Mouse (Mus musculus) lung, postnatal 0 days (tissue): Measurements from ENCODE around the gene Elmsan1. TPM values are rescaled to one million over a fixed set of nuclear protein-coding genes. Genes with fewer than 3 reads are reported as not detected.

Source experiments
- ATAC-seq: fragments of 200-750 bp; cut with Nextera tagmentation; 2 replicates; pipeline ENCODE4 v1.8.0; 2017; ENCODE audit warnings: moderate library complexity
- DNase-seq: peaks from one replicate; pipeline ENCODE4 v3.0.0-alpha.2; 2016; ENCODE audit warnings: low spot score
- H3K27ac ChIP-seq: fragments of 300-500 bp; sonication (generic); 2 replicates; pipeline ENCODE4 v1.5.1; 2014; ENCODE audit warnings: antibody characterized with exemption, mild to moderate bottlenecking, low read length, mixed read lengths
- H3K27me3 ChIP-seq: fragments of 300-500 bp; sonication (generic); replicated peaks from 2 replicates; pipeline ENCODE4 v1.6.1; 2014; ENCODE audit warnings: low read length, mixed read lengths; ENCODE audit not compliant: insufficient read depth
- H3K36me3 ChIP-seq: fragments of 300-500 bp; sonication (generic); 2 replicates; pipeline ENCODE4 v1.6.1; 2014; ENCODE audit warnings: low read length, mixed read lengths; ENCODE audit not compliant: insufficient read depth
- H3K4me1 ChIP-seq: fragments of 300-500 bp; sonication (generic); 2 replicates; pipeline ENCODE4 v1.6.1; 2014; ENCODE audit warnings: antibody characterized with exemption, low read depth, low read length, mixed read lengths; ENCODE audit not compliant: insufficient read depth
- H3K4me2 ChIP-seq: fragments of 300-500 bp; sonication (generic); replicated peaks from 2 replicates; pipeline ENCODE4 v1.6.1; 2014; ENCODE audit warnings: low read depth, mild to moderate bottlenecking, low read length, moderate library complexity, mixed read lengths
- H3K4me3 ChIP-seq: fragments of 300-500 bp; sonication (generic); 2 replicates; pipeline ENCODE4 v1.5.1; 2014; ENCODE audit warnings: low read depth, low read length
- H3K9ac ChIP-seq: fragments of 300-500 bp; sonication (generic); replicated peaks from 2 replicates; pipeline ENCODE4 v1.6.1; 2014; ENCODE audit warnings: low read depth, mild to moderate bottlenecking
- H3K9me3 ChIP-seq: fragments of 300-500 bp; sonication (generic); 2 replicates; pipeline ENCODE4 v1.6.1; 2016; ENCODE audit warnings: low read length, mixed read lengths
- CTCF ChIP-seq: IDR thresholded peaks from 2 replicates; pipeline ENCODE4 v1.5.1; 2016; ENCODE audit warnings: antibody characterized with exemption, mild to moderate bottlenecking
- EP300 ChIP-seq: IDR thresholded peaks from 2 replicates; pipeline ENCODE4 v1.6.1; 2016; ENCODE audit warnings: antibody characterized with exemption, mild to moderate bottlenecking, control low read depth
- WGBS: fragments of 180-500 bp; shearing (Covaris S2); extraction: QIAGEN DNeasy Blood & Tissue Kit; methylation state at CpG from one replicate; pipeline ENCODE4 v1.1.7; 2014; 5-methylcytosine and 5-hydroxymethylcytosine counted together
- polyA plus RNA-seq: library from polyadenylated mRNA; unstranded; fragments of >200 nt; fragmentation: Nextera tagmentation; extraction: Ambion mirVana; gene quantifications from 2 replicates; pipeline ENCODE4 v1.2.1, GENCODE M21; 2015

The Elmsan1 gene
- polyA plus RNA-seq, 1 experiment from 2014 or later, result 6.7 TPM

DNA sequence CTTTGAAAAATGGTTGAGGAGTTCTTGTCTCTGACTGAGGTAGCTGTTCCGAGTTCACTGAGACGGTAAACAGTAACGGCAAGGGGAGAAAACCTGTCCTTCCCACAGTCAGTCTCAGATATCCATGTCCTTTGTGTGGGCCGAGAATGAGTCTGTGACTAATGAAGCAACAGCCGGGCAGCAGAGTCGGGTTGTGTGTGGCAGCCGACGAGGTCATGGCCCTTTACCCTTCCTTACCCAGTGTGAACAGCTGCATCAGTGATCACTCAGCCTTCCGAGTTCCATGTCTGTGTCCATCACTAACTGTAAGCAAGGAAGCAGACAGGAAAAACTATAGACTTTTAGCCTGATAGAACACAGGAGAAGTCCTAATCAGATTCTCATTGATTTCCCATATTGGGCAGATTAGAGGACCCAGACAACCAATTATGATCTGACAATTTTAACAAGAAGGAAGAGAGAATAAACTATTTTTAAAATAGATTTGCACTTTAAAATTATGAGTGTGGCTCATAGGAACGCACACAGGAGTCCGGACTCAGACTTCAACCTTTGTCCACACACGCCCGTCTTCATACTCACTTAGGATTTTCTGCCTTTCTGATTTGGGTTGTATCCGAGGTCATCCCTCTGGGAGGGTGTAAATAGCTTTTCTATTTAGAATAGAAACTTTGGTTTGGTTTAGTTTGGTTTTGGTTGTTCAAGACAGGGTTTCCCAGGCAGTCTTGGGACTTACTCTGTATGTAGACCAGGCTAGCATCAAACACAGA is 76.2 kb downstream of the Elmsan1 start:
- TF ChIP-seq EP300 (no peak), CTCF (no peak)
- no peak overlapping the region for H3K27ac ChIP-seq
- H3K4me1 ChIP-seq, result no peaks in the 10 kb centered on the region
- H3K9me3 ChIP-seq, result no peaks in the 10 kb centered on the region
- DNase-seq, result no peak
- H3K4me3 ChIP-seq, result no peak overlapping the region
- no peak overlapping the region for H3K9ac ChIP-seq
- H3K36me3 ChIP-seq, result 0 out of 2 replicates have a peak, but pooled peaks cover 4% of the 10 kb centered on the region
- WGBS, result 57% methylated on average over 14 of the region's 14 CpGs
- no peak overlapping the region for H3K4me2 ChIP-seq
- no peak for ATAC-seq
- no peaks in the 10 kb centered on the region for H3K27me3 ChIP-seq

DNA sequence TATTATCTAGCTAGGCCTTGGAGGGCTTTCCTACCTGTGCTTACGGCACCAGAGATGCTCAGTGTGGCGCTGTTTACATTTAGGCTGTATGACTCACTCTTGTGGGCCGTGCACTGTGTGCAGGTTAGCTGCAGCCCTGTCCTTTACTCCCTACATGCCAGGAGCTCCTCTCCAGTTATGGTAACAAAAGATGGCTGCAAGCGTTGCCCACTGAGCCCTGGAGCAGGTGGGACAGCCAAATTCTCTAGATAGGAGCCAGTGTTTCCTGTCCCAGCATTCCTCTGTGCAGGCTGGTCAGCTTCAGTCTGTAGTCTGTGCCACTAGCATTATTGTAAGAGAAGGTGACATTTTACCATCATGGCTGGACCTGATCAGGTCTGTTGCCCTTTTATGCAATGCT is 77.4 kb downstream of the Elmsan1 start:
- Histone ChIP-seq H3K4me3 (no peak overlapping the region), H3K9me3 (no peaks in the 10 kb centered on the region), H3K9ac (no peak overlapping the region), H3K4me1 (no peaks in the 10 kb centered on the region), H3K4me2 (no peak overlapping the region), H3K27ac (no peak overlapping the region), H3K36me3 (0 out of 2 replicates have a peak, but pooled peaks cover 4% of the 10 kb centered on the region), H3K27me3 (no peaks in the 10 kb centered on the region)
- ATAC-seq (no peak), DNase-seq (no peak)
- TF ChIP-seq CTCF (no peak), EP300 (no peak)
- 72% methylated on average over 4 of the region's 4 CpGs for WGBS

- no peaks in the 10 kb centered on the region for H3K4me1 ChIP-seq
- no peaks in the 10 kb centered on the region for H3K27me3 ChIP-seq
- H3K4me2 ChIP-seq, result no peak overlapping the region
- H3K27ac ChIP-seq, result no peak overlapping the region
- no peak overlapping the region for H3K9ac ChIP-seq
- DNase-seq (no peak), ATAC-seq (no peak)
- 0 out of 2 replicates have a peak, but pooled peaks cover 4% of the 10 kb centered on the region for H3K36me3 ChIP-seq
- no peak overlapping the region for H3K4me3 ChIP-seq
- 61% methylated on average over 4 of the region's 4 CpGs for WGBS
- TF ChIP-seq EP300 (no peak), CTCF (no peak)
- no peaks in the 10 kb centered on the region for H3K9me3 ChIP-seq
Measured at GRCm38 (mm10) chr12:84140135-84140534, 78.5 kb downstream of the Elmsan1 start.

GRCm38 (mm10) chr12:84137131-84137530 is 81.5 kb downstream of the Elmsan1 start:
- TF ChIP-seq EP300 (no peak), CTCF (no peak)
- Histone ChIP-seq H3K27me3 (no peaks in the 10 kb centered on the region), H3K4me1 (no peaks in the 10 kb centered on the region), H3K36me3 (0 out of 2 replicates have a peak, but pooled peaks cover 4% of the 10 kb centered on the region), H3K27ac (no peak overlapping the region), H3K9me3 (no peaks in the 10 kb centered on the region), H3K9ac (no peak overlapping the region), H3K4me3 (no peak overlapping the region), H3K4me2 (no peak overlapping the region)
- WGBS, result 89% methylated on average over 7 of the region's 7 CpGs
- ATAC-seq (no peak), DNase-seq (no peak)

- no peaks in the 10 kb centered on the region for H3K27me3 ChIP-seq
- H3K27ac ChIP-seq, result no peak overlapping the region
- no peaks in the 10 kb centered on the region for H3K36me3 ChIP-seq
- no peak overlapping the region for H3K4me2 ChIP-seq
- H3K4me3 ChIP-seq, result no peak overlapping the region
- no peak overlapping the region for H3K9ac ChIP-seq
- TF ChIP-seq CTCF (peak; percentile 83), EP300 (no peak)
- DNase-seq (peak; percentile 28), ATAC-seq (no peak)
- H3K4me1 ChIP-seq, result no peaks in the 10 kb centered on the region
- 56% methylated on average over 3 of the region's 3 CpGs for WGBS
- H3K9me3 ChIP-seq, result no peaks in the 10 kb centered on the region
Measured at GRCm38 (mm10) chr12:84132265-84132664, 86.4 kb downstream of the Elmsan1 start.

- ATAC-seq (no peak), DNase-seq (peak; percentile 16)
- no peaks in the 10 kb centered on the region for H3K4me1 ChIP-seq
- no peak overlapping the region for H3K4me3 ChIP-seq
- no peak overlapping the region for H3K9ac ChIP-seq
- WGBS, result 84% methylated on average over 8 of the region's 8 CpGs
- TF ChIP-seq EP300 (no peak), CTCF (no peak)
- H3K36me3 ChIP-seq, result no peaks in the 10 kb centered on the region
- H3K9me3 ChIP-seq, result no peaks in the 10 kb centered on the region
- no peak overlapping the region for H3K4me2 ChIP-seq
- no peaks in the 10 kb centered on the region for H3K27me3 ChIP-seq
- no peak overlapping the region for H3K27ac ChIP-seq
Measured at GRCm38 (mm10) chr12:84129931-84130330, 88.8 kb downstream of the Elmsan1 start.
